Mouse (Mus musculus): ENCODE data around the gene Haao.
A peak's percentile ranks its signal among the peaks of the same experiment; 100 is the strongest.

- TF ChIP-seq TAL1 (conservative IDR thresholded peaks at IDR 0.05; ENCODE audit: low read depth, low read length) (no peak), GATA1 (IDR thresholded peaks at IDR 0.05; ENCODE audit: borderline replicate concordance, low read length) (no peak), CTCF (IDR thresholded peaks at IDR 0.05; ENCODE audit: low read depth, low read length) (peak; percentile 79), GATA2 (IDR thresholded peaks at IDR 0.05; ENCODE audit: borderline replicate concordance, low read depth, low read length) (no peak)
These were observed 25.1 kb upstream of the Haao start for GRCm38 (mm10) chr17:83872806-83873348.

All from G1E (cell line).